Mouse (Mus musculus): Measurements from ENCODE around the gene Rnf157.

Rnf157 gene

GRCm38 (mm10) chr11:116298621-116299020, 114.2 kb downstream of the Rnf157 start:
- DNase-seq (ENCODE audit: low read depth), result no peak

GRCm38 (mm10) chr11:116298221-116298620, 114.6 kb downstream of the Rnf157 start:
- DNase-seq (ENCODE audit: low read depth), result no peak

- no peak for DNase-seq (ENCODE audit: low read depth)
Observed at GRCm38 (mm10) chr11:116297017-116297416, 115.8 kb downstream of the Rnf157 start.

- no peak for DNase-seq (ENCODE audit: low read depth)
Observed at GRCm38 (mm10) chr11:116296191-116296734, 116.6 kb downstream of the Rnf157 start.

GRCm38 (mm10) chr11:116294319-116294718, 118.5 kb downstream of the Rnf157 start:
- DNase-seq (ENCODE audit: low read depth), result peak; percentile 79

GRCm38 (mm10) chr11:116293538-116294137, 119.2 kb downstream of the Rnf157 start:
- DNase-seq (ENCODE audit: low read depth), result no peak

- DNase-seq (ENCODE audit: low read depth), result no peak
Observed at GRCm38 (mm10) chr11:116292401-116292800, 120.4 kb downstream of the Rnf157 start.

GRCm38 (mm10) chr11:116290556-116290955, 122.3 kb downstream of the Rnf157 start:
- no peak for DNase-seq (ENCODE audit: low read depth)

GRCm38 (mm10) chr11:116287351-116287750, 125.5 kb downstream of the Rnf157 start:
- DNase-seq (ENCODE audit: low read depth), result no peak
